19 mouse cellular contexts compared by ENCODE assay signal in the genomic region with DNA sequence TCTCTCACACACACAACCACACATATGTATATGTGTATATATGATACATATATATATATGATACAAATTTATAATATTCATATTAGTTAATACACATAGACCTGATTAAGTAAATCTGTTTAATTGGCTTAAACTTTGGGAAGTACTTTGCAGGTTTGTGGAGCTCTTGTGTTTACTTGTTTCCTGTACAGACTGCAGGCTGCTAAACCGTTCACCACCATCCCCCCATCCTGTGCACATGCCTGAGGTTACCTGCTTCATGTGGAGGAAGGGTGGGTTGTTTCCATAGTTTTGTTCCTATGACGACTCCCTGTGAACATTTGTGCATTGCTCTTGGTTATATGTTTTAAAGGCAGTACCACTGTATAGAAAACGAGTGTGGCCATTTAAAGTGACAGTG. TPM values are rescaled to one million over a fixed set of nuclear protein-coding genes. Genes with fewer than 3 reads are reported as not detected.
"Had no signal": no experiment of that assay in that cellular context is flagged by ENCODE, and none has a peak within 500 bp of the region (broad histone marks: within the 10 kb centered on the region; RNA-seq: fewer than 3 reads in every experiment).

No protein-coding gene starts in this region.

- DNase-seq: right cerebral cortex, adult 18-20 months; right cerebral cortex, postnatal 14 days; right cerebral cortex, postnatal 25 days; right cerebral cortex, postnatal 4 days; spleen, adult 18-20 months; thymus, adult 18-20 months; thymus, adult 2 months; thymus, postnatal 25 days; thymus, postnatal 36 days; thymus, postnatal 4 days had no signal

- H3K4me3 ChIP-seq: neural tube, embryonic 12.5 days; neural tube, embryonic 13.5 days; neural tube, embryonic 15.5 days; stomach, embryonic 15.5 days had no signal

- H3K4me1 ChIP-seq: neural tube, embryonic 12.5 days; neural tube, embryonic 13.5 days; neural tube, embryonic 15.5 days had no signal

- H3K9me3 ChIP-seq: neural tube, embryonic 12.5 days; neural tube, embryonic 13.5 days; neural tube, embryonic 15.5 days; stomach, embryonic 15.5 days had no signal

- H3K36me3 ChIP-seq: neural tube, embryonic 12.5 days; neural tube, embryonic 13.5 days; neural tube, embryonic 15.5 days; stomach, embryonic 15.5 days had no signal

- H3K9ac ChIP-seq: neural tube, embryonic 12.5 days; neural tube, embryonic 13.5 days; neural tube, embryonic 15.5 days; stomach, embryonic 15.5 days had no signal

- H3K27ac ChIP-seq: neural tube, embryonic 12.5 days; neural tube, embryonic 13.5 days; neural tube, embryonic 15.5 days; stomach, embryonic 15.5 days; stomach, postnatal 0 days had no signal

- H3K27me3 ChIP-seq: neural tube, embryonic 12.5 days; neural tube, embryonic 13.5 days; neural tube, embryonic 15.5 days; stomach, embryonic 15.5 days had no signal

- H3K4me2 ChIP-seq: neural tube, embryonic 12.5 days; neural tube, embryonic 13.5 days; neural tube, embryonic 15.5 days; stomach, embryonic 15.5 days had no signal

RNA-seq across cellular contexts. Expression of a gene that starts 17.1 kb away (rescaled TPM):
- total RNA-seq: neutrophil, adult 5-6 weeks had no signal
- polyA plus RNA-seq: neural tube, embryonic 13.5 days; neural tube, embryonic 15.5 days; small intestine, adult 2 months; spleen, adult 2 months; stomach, postnatal 0 days; thymus, adult 2 months; urinary bladder, adult 2 months had no signal
